Comparison of ENCODE assay signal across 19 mouse cellular contexts in genomic region chr14:54159816-54160215, GRCm38 (mm10).
"Had no signal": no experiment of that assay in that cellular context is flagged by ENCODE, and none has a peak within 500 bp of the region (broad histone marks: within the 10 kb centered on the region; RNA-seq: fewer than 3 reads in every experiment).

No protein-coding gene starts in this region.

- H3K4me3 ChIP-seq: liver, embryonic 13.5 days; liver, embryonic 15.5 days; lung, embryonic 15.5 days; megakaryocyte, embryonic 14.5 days; midbrain, embryonic 12.5 days; neural tube, embryonic 12.5 days; stomach, embryonic 15.5 days had no signal

- H3K27me3 ChIP-seq: lung, embryonic 15.5 days; midbrain, embryonic 12.5 days; neural tube, embryonic 12.5 days; stomach, embryonic 15.5 days had no signal

- ATAC-seq: liver, postnatal 0 days; lung, postnatal 0 days; midbrain, embryonic 16.5 days had no signal

- H3K27ac ChIP-seq: liver, embryonic 13.5 days; liver, embryonic 15.5 days; lung, embryonic 15.5 days; macrophage; midbrain, embryonic 12.5 days; neural tube, embryonic 12.5 days; stomach, embryonic 15.5 days; stomach, postnatal 0 days had no signal

- H3K9me3 ChIP-seq: liver, embryonic 13.5 days; liver, embryonic 15.5 days; lung, embryonic 15.5 days; megakaryocyte, embryonic 14.5 days; midbrain, embryonic 12.5 days; neural tube, embryonic 12.5 days; stomach, embryonic 15.5 days had no signal

- H3K36me3 ChIP-seq: liver, embryonic 13.5 days; liver, embryonic 15.5 days; lung, embryonic 15.5 days; midbrain, embryonic 12.5 days; neural tube, embryonic 12.5 days; stomach, embryonic 15.5 days had no signal

- H3K9ac ChIP-seq: liver, embryonic 13.5 days; liver, embryonic 15.5 days; liver, postnatal 0 days; lung, embryonic 15.5 days; midbrain, embryonic 12.5 days; neural tube, embryonic 12.5 days; stomach, embryonic 15.5 days had no signal

- H3K4me2 ChIP-seq: liver, embryonic 11.5 days; liver, embryonic 13.5 days; liver, embryonic 15.5 days; lung, embryonic 15.5 days; midbrain, embryonic 12.5 days; neural tube, embryonic 12.5 days; stomach, embryonic 15.5 days had no signal

- H3K4me1 ChIP-seq: liver, embryonic 13.5 days; liver, embryonic 15.5 days; midbrain, embryonic 12.5 days; neural tube, embryonic 12.5 days; stomach, embryonic 15.5 days had no signal

- DNase-seq: liver, embryonic 13.5 days; liver, postnatal 0 days; lung, adult 2 months; lung, postnatal 14 days; lung, postnatal 36 days; midbrain, embryonic 14.5 days; right cerebral cortex, postnatal 14 days; thymus, postnatal 14 days had no signal
